Mouse (Mus musculus) ES-E14 (cell line): ENCODE results near the gene Lyrm9. TPM values are rescaled to one million over a fixed set of nuclear protein-coding genes. Genes with fewer than 3 reads are reported as not detected.

ENCODE experiments used
- DNase-seq: peaks from one replicate; pipeline ENCODE4 v3.0.0-alpha.2; 2013; ENCODE audit warnings: low read depth, low spot score
- H3K27ac ChIP-seq: 2 replicates; pipeline ENCODE4 v1.5.1; 2012; ENCODE audit warnings: low read depth, mild to moderate bottlenecking, low read length, moderate library complexity, mixed read lengths; ENCODE audit not compliant: poor library complexity, insufficient read depth, severe bottlenecking
- H3K36me3 ChIP-seq: 2 replicates; pipeline ENCODE4 v1.6.1; 2012; ENCODE audit warnings: mild to moderate bottlenecking, low read length, moderate library complexity, mixed read lengths; ENCODE audit not compliant: control insufficient read depth, poor library complexity, insufficient read depth, severe bottlenecking
- H3K4me1 ChIP-seq, 2 experiments: fragments of 150-350 bp in 1 of 2; sonication (generic) in 1 of 2; 2 replicates each; pipeline ENCODE4 v1.6.1; 2012; ENCODE audit warnings: low read length in 2 of 2, mild to moderate bottlenecking in 1 of 2, mixed read lengths in 1 of 2; ENCODE audit not compliant: control insufficient read depth in 2 of 2, insufficient read depth in 2 of 2, poor library complexity in 1 of 2
- H3K4me3 ChIP-seq, 2 experiments: fragments of 150-350 bp in 1 of 2; sonication (generic) in 1 of 2; 2 replicates each; pipeline ENCODE4 v1.5.1; 2012; ENCODE audit warnings: low read length in 2 of 2, low read depth in 1 of 2, mild to moderate bottlenecking in 1 of 2, mixed read lengths in 1 of 2; ENCODE audit not compliant: insufficient read depth in 1 of 2, poor library complexity in 1 of 2, severe bottlenecking in 1 of 2
- H3K9ac ChIP-seq: 2 replicates; pipeline ENCODE4 v1.6.1; 2012; ENCODE audit warnings: low read depth, mild to moderate bottlenecking, low read length, mixed read lengths; ENCODE audit not compliant: poor library complexity, insufficient read depth, severe bottlenecking
- H3K9me3 ChIP-seq: fragments of 150-350 bp; sonication (generic); 2 replicates; pipeline ENCODE4 v1.6.1; 2012; ENCODE audit warnings: low read depth, mild to moderate bottlenecking, low read length; ENCODE audit not compliant: control insufficient read depth, insufficient read depth
- CHD2 ChIP-seq: IDR thresholded peaks from 2 replicates; pipeline ENCODE4 v1.6.1; 2014; ENCODE audit warnings: mild to moderate bottlenecking, low read depth, low read length, inconsistent platforms
- HCFC1 ChIP-seq: IDR thresholded peaks from 2 replicates; pipeline ENCODE4 v1.6.1; 2012; ENCODE audit warnings: low read length, inconsistent platforms, borderline replicate concordance; ENCODE audit not compliant: insufficient read depth
- MAFK ChIP-seq: IDR thresholded peaks from 2 replicates; pipeline ENCODE4 v1.6.1; 2014; ENCODE audit warnings: mild to moderate bottlenecking, low read depth, low read length, inconsistent platforms; ENCODE audit not compliant: insufficient read depth
- ZC3H11A ChIP-seq: IDR thresholded peaks from 2 replicates; pipeline ENCODE4 v1.6.1; 2012; ENCODE audit warnings: low read depth, mild to moderate bottlenecking, inconsistent platforms, low read length, borderline replicate concordance
- ZNF384 ChIP-seq: IDR thresholded peaks from 2 replicates; pipeline ENCODE4 v1.6.1; 2012; ENCODE audit warnings: low read depth, low read length, inconsistent platforms
- in situ Hi-C, 2 experiments: fragments of 600-800 bp; cut with MboI; formaldehyde crosslinking; loops; one replicate each; pipeline ENCODE4 v1.15.1; 2025; ENCODE audit warnings: low sequenced_read_pairs in 2 of 2, inconsistent platforms in 1 of 2; ENCODE audit not compliant: unreplicated experiment in 2 of 2
- total RNA-seq: library from RNA; depleted of rRNA; stranded (reverse); fragments of 300-350 nt; gene quantifications from 2 replicates; pipeline ENCODE4 v1.2.3, GENCODE M21; 2012

The Lyrm9 gene
- total RNA-seq, 1 experiment = 19.1 TPM

DNA sequence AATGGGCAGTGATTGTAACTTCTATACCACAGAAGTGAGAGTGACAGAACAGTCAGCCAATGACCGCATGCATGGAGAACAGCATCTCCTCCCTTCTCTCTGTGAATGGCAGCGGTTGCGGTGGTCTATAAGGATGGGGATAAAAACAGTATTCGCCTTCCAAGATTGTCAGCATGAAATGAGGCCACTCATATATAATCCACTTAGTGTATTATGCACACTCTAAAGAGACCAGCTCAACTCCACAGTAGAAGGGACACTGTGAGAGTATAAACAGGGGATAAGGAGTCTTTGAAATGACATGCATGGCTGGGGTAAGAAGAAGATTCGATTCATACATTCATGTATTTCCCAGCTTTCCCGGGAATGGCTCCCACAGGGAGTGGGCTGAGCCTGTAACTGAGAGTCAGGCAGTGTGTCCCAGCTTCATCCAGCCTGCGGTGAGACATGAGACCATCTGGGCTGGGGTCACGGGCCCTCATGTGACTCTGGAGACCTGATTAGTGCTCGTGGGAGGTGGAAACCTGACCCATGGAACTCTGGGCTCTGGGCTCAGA, 43.5 kb upstream of the Lyrm9 start:
- H3K36me3 ChIP-seq = no peaks in the 10 kb centered on the region
- no peak overlapping the region for H3K27ac ChIP-seq
- DNase-seq = no peak
- in situ Hi-C loops = no loop called here
- no peaks in the 10 kb centered on the region for H3K9me3 ChIP-seq
- H3K9ac ChIP-seq = no peak overlapping the region
- peaks cover 0 to under 1% of the 10 kb centered on the region in 2 experiments; a peak in 1 of 4 replicates for H3K4me1 ChIP-seq
- no peak overlapping the region for H3K4me3 ChIP-seq
- TF ChIP-seq CHD2 = no peak
- TF ChIP-seq HCFC1 = no peak

GRCm38 (mm10) chr11:78786013-78786431, 40.4 kb upstream of the Lyrm9 start:
- no peaks in the 10 kb centered on the region for H3K9me3 ChIP-seq
- no peaks in the 10 kb centered on the region for H3K4me1 ChIP-seq
- H3K4me3 ChIP-seq = no peak overlapping the region
- no peak for TF ChIP-seq CHD2
- no peak for TF ChIP-seq ZC3H11A
- no peak for TF ChIP-seq ZNF384
- no peak for TF ChIP-seq MAFK
- TF ChIP-seq HCFC1 = no peak
- no peaks in the 10 kb centered on the region for H3K36me3 ChIP-seq
- no peak overlapping the region for H3K27ac ChIP-seq
- no peak for DNase-seq
- in situ Hi-C loops = no loop called here
- no peak overlapping the region for H3K9ac ChIP-seq

DNA sequence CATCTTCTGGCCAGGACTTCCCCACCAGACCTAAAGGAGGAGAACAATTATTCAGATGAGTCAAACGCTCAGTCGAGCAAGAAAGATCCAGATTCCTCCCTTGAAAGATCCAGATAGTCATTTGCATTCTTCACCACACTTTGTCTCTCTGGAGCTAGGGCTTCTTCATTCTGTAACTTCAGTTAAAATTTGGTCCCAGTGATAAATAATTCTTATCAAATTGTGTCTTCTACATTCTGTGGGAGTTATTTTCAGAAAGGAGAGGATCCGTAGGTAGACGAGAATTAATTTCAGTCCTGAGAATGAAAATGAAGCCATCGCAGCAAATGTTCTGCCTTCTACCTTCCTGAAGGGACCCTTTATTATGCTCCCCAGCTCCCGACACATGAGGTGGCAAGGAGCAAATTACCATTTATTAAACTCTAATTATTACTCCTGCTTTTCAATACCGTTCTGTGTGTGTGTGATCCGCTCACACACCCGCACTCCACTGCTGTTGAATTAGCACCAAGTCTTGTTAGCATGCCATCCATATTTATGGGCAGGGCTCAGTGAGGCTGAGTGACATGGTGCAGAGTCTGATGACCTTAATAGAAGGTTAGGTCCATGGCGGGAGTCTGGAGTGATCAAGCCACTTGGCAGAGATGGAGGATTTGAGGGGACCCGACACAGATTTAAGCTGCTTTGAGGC, 36.9 kb upstream of the Lyrm9 start:
- in situ Hi-C loops = no loop called here
- no peaks in the 10 kb centered on the region for H3K36me3 ChIP-seq
- no peak overlapping the region for H3K4me3 ChIP-seq
- H3K27ac ChIP-seq = no peak overlapping the region
- no peaks in the 10 kb centered on the region for H3K9me3 ChIP-seq
- no peak overlapping the region for H3K9ac ChIP-seq
- no peak for DNase-seq
- TF ChIP-seq ZC3H11A (no peak), CHD2 (no peak), ZNF384 (no peak), MAFK (no peak), HCFC1 (no peak)
- H3K4me1 ChIP-seq = peaks cover 0 to 4% of the 10 kb centered on the region in 2 experiments; a peak in 2 of 4 replicates

- H3K9me3 ChIP-seq = no peaks in the 10 kb centered on the region
- peaks cover 0 to 4% of the 10 kb centered on the region in 2 experiments; a peak in 2 of 4 replicates for H3K4me1 ChIP-seq
- in situ Hi-C loops = no loop called here
- DNase-seq = no peak
- no peak overlapping the region for H3K9ac ChIP-seq
- no peak overlapping the region for H3K4me3 ChIP-seq
- no peak for TF ChIP-seq HCFC1
- no peak for TF ChIP-seq CHD2
- no peak for TF ChIP-seq ZNF384
- TF ChIP-seq MAFK = no peak
- TF ChIP-seq ZC3H11A = no peak
- no peaks in the 10 kb centered on the region for H3K36me3 ChIP-seq
- no peak overlapping the region for H3K27ac ChIP-seq
These were observed 34.8 kb upstream of the Lyrm9 start for GRCm38 (mm10) chr11:78791582-78791981.

DNA sequence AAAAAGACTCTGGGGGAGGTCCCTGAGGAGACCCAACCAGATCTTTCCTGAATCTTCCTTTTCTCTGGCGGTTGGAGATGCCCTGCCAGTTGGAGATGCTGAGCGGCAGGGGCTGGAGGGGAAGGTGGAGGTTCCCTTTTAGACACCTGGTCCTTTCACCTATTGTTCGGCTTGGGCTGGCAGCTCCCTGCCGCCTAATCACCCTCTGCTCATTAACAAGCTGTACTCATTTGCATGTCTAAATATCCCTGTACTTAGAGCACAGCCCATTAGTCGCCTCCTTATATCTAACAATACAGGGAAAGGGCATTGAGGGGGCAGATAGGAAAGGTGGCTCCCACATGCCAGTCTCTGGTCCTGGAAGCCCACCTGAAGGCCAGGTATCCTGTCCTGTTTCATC, 34.3 kb upstream of the Lyrm9 start:
- Histone ChIP-seq H3K9ac (no peak overlapping the region), H3K4me3 (no peak overlapping the region), H3K27ac (no peak overlapping the region), H3K36me3 (no peaks in the 10 kb centered on the region), H3K4me1 (peaks cover 0 to 4% of the 10 kb centered on the region in 2 experiments; a peak in 2 of 4 replicates), H3K9me3 (no peaks in the 10 kb centered on the region)
- TF ChIP-seq ZNF384 (no peak), HCFC1 (no peak), ZC3H11A (no peak), CHD2 (no peak), MAFK (no peak)
- DNase-seq = no peak
- in situ Hi-C loops = no loop called here
